Mouse (Mus musculus): ENCODE results near the gene Stk16.

DNA sequence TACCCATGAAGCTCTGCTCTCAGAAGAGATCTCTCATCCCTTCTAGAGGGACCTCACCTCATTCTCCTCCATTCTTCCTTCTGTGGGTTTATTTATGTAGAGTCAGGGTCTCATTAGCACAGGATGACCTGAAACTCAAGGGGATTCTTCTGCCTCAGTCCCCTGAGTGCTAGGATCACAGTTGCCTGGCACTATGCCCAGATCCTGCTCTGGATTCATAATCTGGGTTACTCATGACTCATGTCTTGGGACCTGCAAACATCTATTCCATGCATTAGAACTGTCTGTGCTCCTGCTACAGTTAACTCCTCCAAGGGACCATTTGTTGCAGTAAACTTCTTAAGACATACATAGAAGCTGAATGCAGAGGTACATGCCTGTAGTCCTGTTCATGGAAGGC lies 50.6 kb downstream of the Stk16 start:
- no peak for TF ChIP-seq CTCF (IDR thresholded peaks at IDR 0.05; ENCODE audit: low read depth)
- no peak for TF ChIP-seq EP300 (IDR thresholded peaks at IDR 0.05; ENCODE audit: low read depth)

Data from liver, postnatal 0 days (tissue).